Mouse (Mus musculus): ENCODE measurements around the gene Dctn1. TPM values are rescaled to one million over a fixed set of nuclear protein-coding genes. Genes with fewer than 3 reads are reported as not detected.
A peak's percentile ranks its signal among the peaks of the same experiment; 100 is the strongest.

The Dctn1 gene
- 24.1 and 26.7 TPM in 2 replicates for polyA plus RNA-seq (2015; fragmentation: Nextera tagmentation; extraction: Ambion mirVana)

DNA sequence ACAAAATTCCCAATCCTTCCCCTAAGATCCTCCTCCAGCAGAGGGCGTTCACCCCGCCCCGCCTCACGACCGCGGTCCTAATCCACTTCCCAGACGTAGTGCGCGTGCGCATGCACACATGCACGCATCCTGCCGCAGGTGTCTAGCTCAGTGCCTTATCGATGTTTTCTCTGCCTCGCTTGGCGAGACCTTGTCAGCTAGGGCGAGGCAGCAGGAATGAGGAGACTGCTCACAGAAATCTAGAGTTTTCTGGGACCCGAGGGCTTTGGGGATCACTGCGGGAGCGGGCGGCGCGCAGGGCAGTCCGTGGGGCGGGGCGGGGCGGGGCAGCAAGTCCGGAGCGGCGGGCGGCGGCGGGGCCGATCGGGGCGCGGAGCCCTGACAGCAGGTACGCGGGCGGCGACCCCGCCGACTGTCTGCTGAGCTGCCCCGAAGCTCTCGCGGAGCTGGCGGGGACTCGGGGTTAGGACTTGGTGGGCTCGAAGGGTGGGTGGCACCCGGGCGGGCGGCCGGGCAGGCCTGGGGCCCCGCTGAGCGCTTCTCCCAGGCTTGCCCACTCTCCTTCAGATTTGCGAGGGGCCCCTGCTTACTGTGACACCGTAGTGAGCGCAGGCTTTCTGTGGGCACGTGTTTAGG lies at the start of gene Dctn1:
Gene Dctn1, plus strand, starts transcription at position 314 of the 636 bp plus-strand sequence.
- peaks cover 33% of the 10 kb centered on the region for H3K4me1 ChIP-seq (replicated peaks)
- under 1% methylated on average over 58 of the region's 58 CpGs for WGBS (ENCODE audit: insufficient replicate concordance)
- H3K9me3 ChIP-seq (replicated peaks) = no peaks in the 10 kb centered on the region
- H3K27ac ChIP-seq (replicated peaks) = peak within 1 kb of the TSS; percentile 88
- peak within 1 kb of the TSS; percentile 83 for H3K4me2 ChIP-seq
- ATAC-seq (ENCODE audit: insufficient read depth) = peak; percentile 89
- peak within 1 kb of the TSS; percentile 96 for H3K9ac ChIP-seq
- peak within 1 kb of the TSS; percentile 94 for H3K4me3 ChIP-seq (replicated peaks)
- no peaks in the 10 kb centered on the region for H3K36me3 ChIP-seq (replicated peaks)
- peaks cover 38% of the 10 kb centered on the region for H3K27me3 ChIP-seq

DNA sequence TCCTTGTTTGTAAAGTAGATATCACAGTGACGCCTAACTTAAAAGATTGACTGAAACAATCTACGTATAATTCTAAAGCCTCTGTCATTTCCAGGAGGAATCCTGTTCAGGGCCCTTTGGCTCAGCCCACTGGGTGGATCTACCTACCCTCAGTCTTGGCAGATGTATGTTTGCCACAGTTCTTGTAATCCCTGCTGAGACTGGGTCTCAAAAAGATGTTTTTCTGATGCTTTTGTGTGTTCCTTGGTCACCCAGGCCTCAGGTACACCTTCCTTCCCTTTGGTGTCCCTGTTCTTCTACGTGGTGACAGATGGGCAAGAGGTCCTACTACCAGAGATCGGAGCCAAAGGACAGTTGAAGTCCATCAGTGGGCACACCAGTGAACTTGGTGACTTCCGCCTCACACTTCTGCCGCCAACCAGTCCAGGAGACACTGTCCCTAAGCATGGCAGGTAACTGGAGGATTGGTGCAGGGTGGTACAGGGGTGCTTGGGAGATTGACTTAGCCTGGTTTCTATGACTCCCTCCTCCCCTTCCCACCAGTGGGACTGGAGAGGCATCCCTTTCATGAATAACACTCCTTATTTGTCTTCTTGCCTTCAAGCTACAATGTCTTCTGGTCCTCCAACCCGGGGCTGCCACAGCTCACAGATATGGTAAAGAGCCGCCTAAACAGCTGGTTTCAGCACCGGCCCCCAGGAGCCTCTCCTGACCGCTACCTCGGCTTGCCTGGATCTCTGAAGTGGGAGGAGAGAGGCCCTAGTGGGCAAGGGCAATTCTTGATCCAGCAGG lies 49.2 kb upstream of the Dctn1 start:
- 63% methylated on average over 11 of the region's 11 CpGs for WGBS (ENCODE audit: insufficient replicate concordance)
- Histone ChIP-seq H3K4me3 (replicated peaks) (peak overlapping the region; percentile 89), H3K9me3 (replicated peaks) (no peaks in the 10 kb centered on the region), H3K36me3 (replicated peaks) (peaks cover 33% of the 10 kb centered on the region), H3K9ac (peak overlapping the region; percentile 85), H3K27me3 (no peaks in the 10 kb centered on the region), H3K27ac (replicated peaks) (peak overlapping the region; percentile 95), H3K4me2 (peak overlapping the region; percentile 98), H3K4me1 (replicated peaks) (peaks cover 81% of the 10 kb centered on the region)
- ATAC-seq (ENCODE audit: insufficient read depth) = no peak

DNA sequence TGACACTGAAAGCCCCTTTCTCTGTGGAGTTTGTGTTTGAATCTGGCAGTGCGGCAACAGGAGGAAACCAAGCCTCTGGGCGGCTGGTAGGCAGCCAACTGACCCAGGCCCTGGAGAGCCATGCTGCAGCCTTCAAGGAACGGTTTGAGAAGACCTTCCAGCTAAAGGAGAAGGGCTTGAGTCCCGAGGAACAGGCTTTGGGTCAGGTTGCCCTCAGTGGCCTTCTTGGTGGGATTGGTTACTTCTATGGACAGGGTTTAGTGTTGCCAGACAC lies 48.6 kb upstream of the Dctn1 start:
- Histone ChIP-seq H3K4me3 (replicated peaks) (peak overlapping the region; percentile 89; the same call in 1 of the 2 replicates), H3K4me1 (replicated peaks) (peaks cover 82% of the 10 kb centered on the region), H3K9ac (peak overlapping the region; percentile 85; the same call in 1 of the 2 replicates), H3K27ac (replicated peaks) (peak overlapping the region; percentile 95; the same call in 1 of the 2 replicates), H3K36me3 (replicated peaks) (peaks cover 33% of the 10 kb centered on the region), H3K9me3 (replicated peaks) (no peaks in the 10 kb centered on the region), H3K27me3 (no peaks in the 10 kb centered on the region), H3K4me2 (peak overlapping the region; percentile 98)
- no peak for ATAC-seq (ENCODE audit: insufficient read depth)
- WGBS (ENCODE audit: insufficient replicate concordance) = 75% methylated on average over 4 of the region's 4 CpGs

DNA sequence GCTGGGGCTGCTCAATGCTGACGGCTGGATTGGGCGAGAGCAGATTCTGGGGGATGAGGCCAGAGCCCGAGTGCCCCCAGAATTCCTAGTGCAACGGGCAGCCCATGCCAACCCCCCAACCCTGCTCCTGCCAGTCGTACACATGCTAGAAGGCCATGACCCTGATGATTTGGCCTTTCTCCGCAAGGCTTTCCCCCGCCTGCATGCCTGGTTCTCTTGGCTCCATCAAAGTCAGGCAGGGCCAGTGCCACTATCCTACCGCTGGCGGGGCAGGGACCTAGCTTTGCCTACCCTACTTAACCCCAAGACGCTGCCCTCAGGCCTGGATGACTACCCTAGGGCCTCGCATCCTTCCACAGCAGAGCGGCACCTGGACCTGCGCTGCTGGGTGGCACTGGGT lies 48.1 kb upstream of the Dctn1 start:
- Histone ChIP-seq H3K27ac (replicated peaks) (no peak overlapping the region), H3K4me1 (replicated peaks) (peaks cover 83% of the 10 kb centered on the region), H3K9me3 (replicated peaks) (no peaks in the 10 kb centered on the region), H3K4me2 (no peak overlapping the region), H3K9ac (no peak overlapping the region), H3K27me3 (no peaks in the 10 kb centered on the region), H3K36me3 (replicated peaks) (peaks cover 33% of the 10 kb centered on the region), H3K4me3 (replicated peaks) (no peak overlapping the region)
- 88% methylated on average over 13 of the region's 13 CpGs for WGBS (ENCODE audit: insufficient replicate concordance)
- no peak for ATAC-seq (ENCODE audit: insufficient read depth)

DNA sequence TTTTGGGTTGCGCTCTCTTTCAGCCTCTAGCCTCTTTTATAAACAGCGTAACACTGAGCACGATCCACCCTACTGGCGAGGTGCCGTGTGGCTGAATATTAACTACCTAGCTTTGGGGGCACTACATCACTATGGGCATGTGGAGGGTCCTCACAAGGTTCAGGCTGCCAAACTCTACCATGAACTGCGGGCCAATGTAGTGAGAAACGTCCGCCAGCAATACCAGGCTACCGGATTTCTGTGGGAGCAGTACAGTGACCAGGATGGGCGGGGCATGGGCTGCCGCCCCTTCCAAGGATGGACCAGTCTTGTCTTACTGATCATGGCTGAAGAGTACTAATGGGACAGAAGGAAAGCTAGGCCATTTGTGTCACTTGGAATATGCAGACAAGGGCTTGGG lies 47.4 kb upstream of the Dctn1 start:
- 82% methylated on average over 11 of the region's 11 CpGs for WGBS (ENCODE audit: insufficient replicate concordance)
- no peak overlapping the region for H3K4me3 ChIP-seq (replicated peaks)
- H3K4me2 ChIP-seq = no peak overlapping the region
- ATAC-seq (ENCODE audit: insufficient read depth) = no peak
- no peak overlapping the region for H3K9ac ChIP-seq
- H3K9me3 ChIP-seq (replicated peaks) = no peaks in the 10 kb centered on the region
- H3K27me3 ChIP-seq = no peaks in the 10 kb centered on the region
- peaks cover 36% of the 10 kb centered on the region for H3K36me3 ChIP-seq (replicated peaks)
- 0 out of 2 replicates have a peak overlapping the region, but pooled peaks have one; percentile 7 for H3K27ac ChIP-seq (replicated peaks)
- peaks cover 88% of the 10 kb centered on the region for H3K4me1 ChIP-seq (replicated peaks)

DNA sequence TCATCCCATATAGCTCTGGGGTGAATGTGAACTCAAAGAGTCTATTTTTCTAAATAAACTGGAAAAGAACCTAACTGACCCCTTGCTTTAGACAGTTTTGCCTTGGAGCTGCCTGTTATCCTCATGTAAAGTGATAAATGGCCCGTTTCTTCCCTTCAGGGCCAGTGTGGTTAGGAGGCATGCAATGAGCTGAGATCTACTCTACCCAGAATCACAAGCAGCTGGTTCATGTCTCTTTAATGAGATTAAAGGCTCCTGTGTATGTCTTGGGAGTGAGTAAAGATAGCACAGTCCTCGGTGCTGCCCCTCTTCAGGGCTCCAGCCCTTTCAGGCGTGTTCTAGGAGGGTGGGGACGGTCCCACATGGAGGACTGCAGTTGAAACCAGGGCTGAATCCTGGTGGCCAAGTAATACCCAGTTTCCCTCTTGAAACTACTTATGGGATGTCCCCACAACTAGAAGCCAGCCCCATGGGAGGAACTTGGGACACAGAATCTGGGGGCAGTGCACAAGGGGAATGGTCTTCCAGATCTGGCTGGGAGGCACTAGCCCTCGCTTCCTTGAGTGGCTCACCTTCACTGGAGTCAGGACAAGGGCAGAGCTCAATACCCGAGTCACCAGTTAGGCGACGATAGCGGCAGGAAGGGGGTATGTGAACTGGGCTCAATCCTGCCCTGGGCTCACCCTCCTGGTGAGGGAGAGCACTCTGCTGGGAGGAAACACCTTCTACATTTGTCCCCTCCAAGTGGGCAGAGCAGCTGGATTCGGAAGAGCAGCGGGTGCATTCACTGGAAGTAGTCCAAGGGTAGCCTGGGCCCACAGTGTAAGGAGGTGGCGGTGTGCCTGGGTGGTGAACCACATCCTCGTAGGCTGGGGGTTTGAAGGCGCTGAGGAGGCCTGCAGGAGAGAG lies 46.6 kb upstream of the Dctn1 start:
- H3K36me3 ChIP-seq (replicated peaks) = peaks cover 39% of the 10 kb centered on the region
- 0 out of 2 replicates have a peak overlapping the region, but pooled peaks have one; percentile 77 for H3K4me3 ChIP-seq (replicated peaks)
- no peaks in the 10 kb centered on the region for H3K9me3 ChIP-seq (replicated peaks)
- H3K4me1 ChIP-seq (replicated peaks) = peaks cover 88% of the 10 kb centered on the region
- H3K9ac ChIP-seq = no peak overlapping the region
- H3K4me2 ChIP-seq = peak overlapping the region; percentile 100; the same call in 1 of the 2 replicates
- no peaks in the 10 kb centered on the region for H3K27me3 ChIP-seq
- 60% methylated on average over 14 of the region's 14 CpGs for WGBS (ENCODE audit: insufficient replicate concordance)
- ATAC-seq (ENCODE audit: insufficient read depth) = no peak
- 0 out of 2 replicates have a peak overlapping the region, but pooled peaks have one; percentile 7 for H3K27ac ChIP-seq (replicated peaks)

DNA sequence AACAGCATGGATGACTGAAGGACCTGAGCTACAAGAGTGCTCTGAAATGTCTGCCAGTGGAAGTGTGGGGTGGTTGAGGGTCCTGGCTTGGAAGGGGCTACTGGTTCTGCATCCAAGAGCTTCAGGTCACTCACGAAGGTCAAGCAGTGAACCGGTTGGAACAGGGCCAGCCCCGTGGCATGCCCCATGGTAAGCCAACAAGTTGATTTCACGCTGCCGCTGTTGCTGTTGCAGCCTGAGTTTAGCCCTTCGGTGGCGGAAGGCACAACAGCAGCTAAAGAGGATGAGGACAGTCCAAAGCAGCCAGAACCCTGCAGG lies 46.0 kb upstream of the Dctn1 start:
- no peaks in the 10 kb centered on the region for H3K9me3 ChIP-seq (replicated peaks)
- peaks cover 39% of the 10 kb centered on the region for H3K36me3 ChIP-seq (replicated peaks)
- H3K9ac ChIP-seq = no peak overlapping the region; the same call in 1 of the 2 replicates
- no peak for ATAC-seq (ENCODE audit: insufficient read depth)
- H3K27me3 ChIP-seq = no peaks in the 10 kb centered on the region
- peak overlapping the region; percentile 97 for H3K27ac ChIP-seq (replicated peaks)
- WGBS (ENCODE audit: insufficient replicate concordance) = 75% methylated on average over 7 of the region's 7 CpGs
- peaks cover 87% of the 10 kb centered on the region for H3K4me1 ChIP-seq (replicated peaks)
- peak overlapping the region; percentile 100 for H3K4me2 ChIP-seq
- H3K4me3 ChIP-seq (replicated peaks) = peak overlapping the region; percentile 77

DNA sequence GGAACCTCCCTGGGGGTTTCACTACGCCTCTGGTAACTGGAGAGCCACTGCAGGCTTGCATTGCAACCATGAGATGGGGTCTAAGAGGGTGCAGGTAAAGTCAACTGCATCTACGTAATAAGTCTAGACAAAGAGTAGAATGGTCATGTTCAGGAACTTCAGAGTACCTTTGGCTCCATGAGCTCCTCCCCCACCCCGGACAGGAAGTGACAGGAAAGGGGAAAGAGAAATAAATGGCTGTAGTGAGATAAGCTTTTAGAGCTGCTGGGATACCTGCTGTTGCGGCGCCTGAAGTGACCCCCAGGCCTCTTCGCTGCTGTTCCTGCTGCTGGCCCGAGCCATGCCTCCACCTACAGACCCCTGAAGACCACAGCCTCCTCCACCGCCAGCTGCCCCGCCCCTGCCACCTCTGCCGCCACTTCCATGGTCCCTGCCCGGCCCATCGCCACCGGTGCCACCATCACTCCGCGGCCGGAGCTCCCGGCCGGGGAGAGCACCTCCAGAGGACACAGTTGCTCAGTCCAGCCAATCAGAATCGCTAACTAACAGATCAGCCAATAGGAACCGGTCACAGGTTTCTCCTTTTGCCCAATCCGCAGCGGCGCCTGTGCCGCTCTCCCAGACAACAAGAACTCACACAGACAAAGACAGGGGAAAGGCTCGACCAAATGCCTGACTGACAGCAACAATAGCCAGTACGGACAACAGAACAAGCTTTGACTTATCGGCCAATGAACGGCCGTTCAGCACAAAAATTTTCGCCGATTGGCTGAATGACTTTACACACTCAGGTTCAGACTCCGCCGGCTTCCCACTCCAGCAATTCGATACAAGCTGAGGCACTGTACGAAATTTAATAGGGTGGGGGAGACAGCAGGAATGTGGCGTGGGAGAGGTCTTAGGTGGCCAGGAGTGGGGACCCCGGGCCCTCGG lies 44.5 kb upstream of the Dctn1 start, which contains the start of gene Wbp1:
Gene Wbp1, minus strand, starts transcription at position 630 of the 933 bp plus-strand sequence.
- Histone ChIP-seq H3K36me3 (replicated peaks) (peaks cover 39% of the 10 kb centered on the region), H3K27me3 (no peaks in the 10 kb centered on the region), H3K9ac (peak within 1 kb of the TSS; percentile 87), H3K4me1 (replicated peaks) (peaks cover 86% of the 10 kb centered on the region), H3K27ac (replicated peaks) (peak within 1 kb of the TSS; percentile 97), H3K4me3 (replicated peaks) (peak within 1 kb of the TSS; percentile 77), H3K4me2 (peak within 1 kb of the TSS; percentile 100), H3K9me3 (replicated peaks) (no peaks in the 10 kb centered on the region)
- ATAC-seq (ENCODE audit: insufficient read depth) = peak; percentile 91
- under 1% methylated on average over 38 of the region's 38 CpGs for WGBS (ENCODE audit: insufficient replicate concordance)

DNA sequence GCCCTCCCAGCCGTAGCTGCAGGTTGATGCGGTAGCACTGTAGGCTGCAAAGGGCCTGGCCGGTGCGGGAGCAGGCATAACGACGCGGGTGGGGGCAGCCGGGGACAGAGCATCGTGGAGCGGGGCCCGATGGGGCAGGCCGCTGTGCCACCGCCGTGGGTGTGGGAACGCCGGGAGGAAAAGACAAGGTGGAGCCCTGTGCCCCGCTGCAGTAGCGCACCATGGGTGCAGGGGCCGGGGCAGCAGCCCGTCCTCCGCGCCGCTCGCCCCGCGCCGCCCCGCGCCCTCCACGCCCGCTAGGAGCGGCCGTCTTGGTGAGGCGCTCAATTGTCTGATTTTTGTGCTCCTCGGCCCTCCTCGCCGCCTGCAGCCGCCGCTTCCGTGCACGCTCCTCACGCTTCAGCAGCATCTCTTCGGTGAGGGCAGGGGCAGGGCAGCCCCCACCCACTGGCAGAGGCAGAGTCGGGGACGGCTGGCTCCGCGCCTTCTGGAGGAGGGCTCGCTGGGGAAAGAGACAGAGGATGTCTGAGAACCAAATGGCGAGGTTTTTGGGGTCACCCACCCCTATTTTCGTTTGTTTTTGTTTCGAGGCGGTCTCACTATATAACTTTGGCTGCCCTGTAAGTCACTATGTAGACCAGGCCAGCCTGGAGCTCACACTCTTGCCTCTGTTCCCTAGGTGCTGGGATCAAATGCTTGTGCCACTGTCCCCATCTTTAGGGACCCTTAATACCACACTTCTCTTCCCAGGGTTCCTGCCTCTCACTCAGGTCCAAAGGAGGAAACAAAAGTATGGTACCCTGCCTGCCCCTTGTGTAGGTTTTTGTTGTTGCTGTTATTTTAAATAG lies 43.6 kb upstream of the Dctn1 start:
- H3K27ac ChIP-seq (replicated peaks) = peak overlapping the region; percentile 97
- H3K9me3 ChIP-seq (replicated peaks) = no peaks in the 10 kb centered on the region
- peak overlapping the region; percentile 100 for H3K4me2 ChIP-seq
- WGBS (ENCODE audit: insufficient replicate concordance) = 2% methylated on average over 52 of the region's 52 CpGs
- peaks cover 77% of the 10 kb centered on the region for H3K4me1 ChIP-seq (replicated peaks)
- H3K27me3 ChIP-seq = no peaks in the 10 kb centered on the region
- peak; percentile 45 for ATAC-seq (ENCODE audit: insufficient read depth)
- H3K36me3 ChIP-seq (replicated peaks) = peaks cover 33% of the 10 kb centered on the region
- H3K4me3 ChIP-seq (replicated peaks) = peak overlapping the region; percentile 77
- H3K9ac ChIP-seq = peak overlapping the region; percentile 87

Data from liver, embryonic 15.5 days (tissue).